Mouse (Mus musculus) neural tube, embryonic 13.5 days (tissue): ENCODE results near the gene Wdfy3. TPM values are rescaled to one million over a fixed set of nuclear protein-coding genes. Genes with fewer than 3 reads are reported as not detected.
"Not testable (repeated sequence)": the region's sequence is repeated elsewhere in the genome, so short reads cannot be mapped to it uniquely, and the experiment has no call there.

Experiments
- ATAC-seq: fragments of 200-750 bp; cut with Nextera tagmentation; 2 replicates; pipeline ENCODE4 v1.8.0; 2017; ENCODE audit warnings: low read depth, mild to moderate bottlenecking, moderate TSS enrichment, moderate library complexity
- H3K27ac ChIP-seq: fragments of 300-500 bp; sonication (generic); replicated peaks from 2 replicates; pipeline ENCODE4 v1.5.1; 2015; ENCODE audit warnings: moderate library complexity, mild to moderate bottlenecking, inconsistent platforms
- H3K27me3 ChIP-seq: fragments of 300-500 bp; sonication (generic); 2 replicates; pipeline ENCODE4 v1.6.1; 2015; ENCODE audit warnings: mild to moderate bottlenecking, inconsistent platforms
- H3K36me3 ChIP-seq: fragments of 300-500 bp; sonication (generic); 2 replicates; pipeline ENCODE4 v1.6.1; 2015; ENCODE audit warnings: mild to moderate bottlenecking, inconsistent platforms
- H3K4me1 ChIP-seq: fragments of 300-500 bp; sonication (generic); replicated peaks from 2 replicates; pipeline ENCODE4 v1.6.1; 2015; ENCODE audit warnings: inconsistent platforms
- H3K4me2 ChIP-seq: fragments of 300-500 bp; sonication (generic); 2 replicates; pipeline ENCODE4 v1.6.1; 2015; ENCODE audit warnings: inconsistent platforms, mild to moderate bottlenecking, moderate library complexity
- H3K4me3 ChIP-seq: fragments of 300-500 bp; sonication (generic); 2 replicates; pipeline ENCODE4 v1.5.1; 2015; ENCODE audit warnings: mild to moderate bottlenecking, inconsistent platforms
- H3K9ac ChIP-seq: fragments of 300-500 bp; sonication (generic); 2 replicates; pipeline ENCODE4 v1.6.1; 2015; ENCODE audit warnings: moderate library complexity, mild to moderate bottlenecking, inconsistent platforms
- H3K9me3 ChIP-seq: fragments of 300-500 bp; sonication (generic); 2 replicates; pipeline ENCODE4 v1.6.1; 2016; ENCODE audit warnings: inconsistent platforms
- WGBS: fragments of 180-500 bp; shearing (Covaris S2); methylation state at CpG from one replicate; pipeline ENCODE4 v1.1.7; 2015; 5-methylcytosine and 5-hydroxymethylcytosine counted together
- polyA plus RNA-seq: library from polyadenylated mRNA; unstranded; fragments of >200 nt; fragmentation: Nextera tagmentation; extraction: Ambion mirVana; gene quantifications from 2 replicates; pipeline ENCODE4 v1.2.1, GENCODE M21; 2015

Gene Wdfy3
- polyA plus RNA-seq, 1 experiment from 2014 or later = 27.0 TPM

GRCm38 (mm10) chr5:101926311-101926710 is 143.4 kb downstream of the Wdfy3 start:
- Histone ChIP-seq H3K4me3 (no peak overlapping the region), H3K36me3 (peaks cover 84% of the 10 kb centered on the region)
- WGBS = 92% methylated on average over 8 of the region's 8 CpGs

DNA sequence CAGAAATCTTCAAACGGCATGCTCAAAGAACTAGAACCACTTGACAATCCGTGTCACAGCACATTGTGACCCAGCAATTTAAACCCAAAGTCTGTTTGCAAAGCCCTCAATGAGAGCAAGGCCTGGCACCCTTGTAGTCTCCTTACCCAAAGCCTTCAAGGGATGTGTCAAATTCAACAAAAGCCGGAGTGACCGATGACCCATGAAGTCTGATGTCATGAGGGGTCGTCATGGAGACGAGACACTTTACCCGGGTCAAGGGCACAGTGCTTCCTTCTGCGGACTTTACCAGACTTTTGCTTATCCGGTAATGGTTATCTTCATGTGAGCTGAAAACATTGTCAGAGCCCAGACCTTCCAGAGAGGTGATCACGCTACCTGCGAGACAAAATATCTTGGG is 146.0 kb downstream of the Wdfy3 start:
- Histone ChIP-seq H3K9me3 (no peaks in the 10 kb centered on the region), H3K4me1 (no peaks in the 10 kb centered on the region), H3K9ac (no peak overlapping the region), H3K27me3 (no peaks in the 10 kb centered on the region), H3K36me3 (peaks cover 91% of the 10 kb centered on the region), H3K4me2 (no peak overlapping the region), H3K4me3 (no peak overlapping the region), H3K27ac (no peak overlapping the region)
- no peak for ATAC-seq
- WGBS = 39% methylated on average over 11 of the region's 11 CpGs

More at GRCm38 (mm10) chr5:101926311-101926710, 143.4 kb downstream of the Wdfy3 start:
- Histone ChIP-seq H3K27ac (no peak overlapping the region), H3K4me1 (no peaks in the 10 kb centered on the region), H3K9me3 (no peaks in the 10 kb centered on the region), H3K9ac (no peak overlapping the region), H3K4me2 (no peak overlapping the region), H3K27me3 (no peaks in the 10 kb centered on the region)
- no peak for ATAC-seq

- no peak for ATAC-seq
- H3K36me3 ChIP-seq = peaks cover 89% of the 10 kb centered on the region
- no peak overlapping the region for H3K4me2 ChIP-seq
- no peak overlapping the region for H3K9ac ChIP-seq
- 94% methylated on average over 5 of the region's 5 CpGs for WGBS
- no peaks in the 10 kb centered on the region for H3K4me1 ChIP-seq
- H3K27me3 ChIP-seq = no peaks in the 10 kb centered on the region
- no peak overlapping the region for H3K4me3 ChIP-seq
- H3K9me3 ChIP-seq = no peaks in the 10 kb centered on the region
- H3K27ac ChIP-seq = no peak overlapping the region
Observed at GRCm38 (mm10) chr5:101919559-101919958, 150.2 kb downstream of the Wdfy3 start.

DNA sequence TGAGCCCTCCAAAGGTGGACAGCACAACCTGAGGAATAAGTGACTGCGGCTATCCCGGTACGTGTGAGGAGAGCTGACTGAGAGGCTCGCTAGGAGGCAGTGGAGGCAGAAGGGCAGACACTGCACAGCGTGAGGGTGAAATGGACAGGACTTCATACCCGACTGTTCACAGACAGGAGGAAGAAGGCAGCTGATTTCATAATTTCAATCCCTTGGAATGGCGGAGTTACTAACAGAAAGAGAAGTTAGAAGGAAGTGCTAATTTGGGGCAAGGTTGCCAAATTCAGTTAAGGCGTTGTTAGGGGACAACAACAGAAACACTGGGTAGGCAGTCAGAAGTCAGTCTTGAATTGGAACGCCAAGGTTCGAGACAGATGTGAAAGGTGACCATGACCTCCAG is 160.3 kb downstream of the Wdfy3 start:
- Histone ChIP-seq H3K9me3 (no peaks in the 10 kb centered on the region), H3K9ac (no peak overlapping the region), H3K27ac (no peak overlapping the region), H3K4me1 (no peaks in the 10 kb centered on the region), H3K36me3 (peaks cover 90% of the 10 kb centered on the region), H3K27me3 (no peaks in the 10 kb centered on the region), H3K4me2 (no peak overlapping the region), H3K4me3 (no peak overlapping the region)
- no peak for ATAC-seq
- WGBS = 92% methylated on average over 10 of the region's 10 CpGs

DNA sequence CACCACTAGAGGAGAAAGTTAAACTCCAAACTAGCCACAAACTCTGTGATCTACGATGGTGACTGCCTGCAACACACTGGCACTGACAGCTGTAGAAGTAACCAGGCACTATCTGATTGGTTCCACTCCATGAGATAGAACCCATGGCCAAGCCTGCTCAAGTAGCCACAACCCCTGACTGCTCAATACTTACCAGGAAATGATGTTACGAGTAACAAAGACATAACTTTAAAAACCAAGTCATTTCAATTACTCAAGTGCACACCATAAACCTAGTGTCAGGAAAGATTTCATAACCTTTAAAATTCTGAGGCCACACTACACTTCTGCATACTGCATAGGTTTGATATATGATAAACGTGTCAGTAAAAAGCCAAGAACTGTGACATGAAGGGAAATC is 164.1 kb downstream of the Wdfy3 start:
- Histone ChIP-seq H3K4me3 (no peak overlapping the region), H3K9ac (no peak overlapping the region), H3K27ac (no peak overlapping the region), H3K4me2 (no peak overlapping the region), H3K36me3 (peaks cover 92% of the 10 kb centered on the region), H3K4me1 (no peaks in the 10 kb centered on the region), H3K9me3 (no peaks in the 10 kb centered on the region), H3K27me3 (no peaks in the 10 kb centered on the region)
- no peak for ATAC-seq
- WGBS = 96% methylated on average over 3 of the region's 3 CpGs

DNA sequence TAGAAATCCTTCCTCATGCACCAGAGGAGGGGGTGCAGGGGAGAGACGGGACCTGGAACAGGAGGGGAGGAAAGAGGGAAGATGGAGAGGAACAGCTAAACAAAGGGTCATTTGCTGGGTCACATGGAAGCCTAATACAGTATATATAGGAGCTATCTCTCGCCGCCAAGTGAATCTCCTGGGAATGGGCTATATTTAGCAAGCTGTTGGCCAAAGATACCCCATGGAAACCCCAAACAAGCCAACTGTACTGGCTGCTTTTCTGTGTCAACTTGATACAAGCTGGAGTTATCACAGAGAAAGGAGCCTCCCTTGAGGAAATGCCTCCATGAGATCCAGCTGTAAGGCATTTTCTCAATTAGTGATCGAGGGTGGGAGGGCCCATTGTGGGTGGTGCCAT is 164.9 kb downstream of the Wdfy3 start:
- not testable (repeated sequence) for H3K27ac ChIP-seq, H3K27me3 ChIP-seq, H3K9ac ChIP-seq, H3K9me3 ChIP-seq, H3K4me3 ChIP-seq, ATAC-seq, H3K4me2 ChIP-seq, H3K4me1 ChIP-seq
- 85% methylated on average over 4 of the region's 4 CpGs for WGBS
- H3K36me3 ChIP-seq = peaks cover 93% of the 10 kb centered on the region

- no peak for ATAC-seq
- no peak overlapping the region for H3K4me3 ChIP-seq
- H3K9me3 ChIP-seq = no peaks in the 10 kb centered on the region
- no peak overlapping the region for H3K4me2 ChIP-seq
- H3K9ac ChIP-seq = no peak overlapping the region
- 97% methylated on average over 1 of the region's 1 CpGs for WGBS
- H3K36me3 ChIP-seq = peaks cover 90% of the 10 kb centered on the region
- H3K27me3 ChIP-seq = no peaks in the 10 kb centered on the region
- H3K4me1 ChIP-seq = no peaks in the 10 kb centered on the region
- no peak overlapping the region for H3K27ac ChIP-seq
Observed at GRCm38 (mm10) chr5:101902686-101903085, 167.0 kb downstream of the Wdfy3 start.

GRCm38 (mm10) chr5:101899981-101900380 is 169.7 kb downstream of the Wdfy3 start:
- no peaks in the 10 kb centered on the region for H3K27me3 ChIP-seq
- H3K9me3 ChIP-seq = no peaks in the 10 kb centered on the region
- H3K9ac ChIP-seq = no peak overlapping the region
- 96% methylated on average over 15 of the region's 15 CpGs for WGBS
- H3K36me3 ChIP-seq = peaks cover 91% of the 10 kb centered on the region
- H3K27ac ChIP-seq = no peak overlapping the region
- H3K4me2 ChIP-seq = no peak overlapping the region
- ATAC-seq = no peak
- no peak overlapping the region for H3K4me3 ChIP-seq
- H3K4me1 ChIP-seq = no peaks in the 10 kb centered on the region

DNA sequence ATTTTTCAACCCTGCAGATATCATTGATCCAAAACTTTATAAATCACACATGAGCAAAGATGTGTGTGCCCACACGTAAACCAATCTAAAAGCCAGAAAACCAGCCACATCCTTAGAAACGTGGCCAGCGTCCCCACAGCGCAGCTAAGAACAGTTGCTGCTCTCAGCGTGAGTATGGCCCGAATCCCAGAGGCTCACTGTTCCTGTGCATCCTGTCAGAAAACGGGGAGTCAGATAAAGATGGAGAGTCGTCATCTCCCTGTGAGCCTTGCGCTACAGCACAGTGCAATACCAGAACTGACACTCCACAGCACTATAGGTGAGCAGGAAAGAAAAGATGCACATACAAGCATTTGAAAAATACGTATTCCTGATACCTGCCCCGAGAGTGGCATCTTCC is 172.9 kb downstream of the Wdfy3 start:
- Histone ChIP-seq H3K36me3 (peaks cover 92% of the 10 kb centered on the region), H3K9me3 (no peaks in the 10 kb centered on the region), H3K27me3 (no peaks in the 10 kb centered on the region), H3K4me3 (no peak overlapping the region), H3K4me2 (no peak overlapping the region), H3K27ac (no peak overlapping the region), H3K4me1 (no peaks in the 10 kb centered on the region), H3K9ac (no peak overlapping the region)
- ATAC-seq = no peak
- WGBS = 94% methylated on average over 11 of the region's 11 CpGs

DNA sequence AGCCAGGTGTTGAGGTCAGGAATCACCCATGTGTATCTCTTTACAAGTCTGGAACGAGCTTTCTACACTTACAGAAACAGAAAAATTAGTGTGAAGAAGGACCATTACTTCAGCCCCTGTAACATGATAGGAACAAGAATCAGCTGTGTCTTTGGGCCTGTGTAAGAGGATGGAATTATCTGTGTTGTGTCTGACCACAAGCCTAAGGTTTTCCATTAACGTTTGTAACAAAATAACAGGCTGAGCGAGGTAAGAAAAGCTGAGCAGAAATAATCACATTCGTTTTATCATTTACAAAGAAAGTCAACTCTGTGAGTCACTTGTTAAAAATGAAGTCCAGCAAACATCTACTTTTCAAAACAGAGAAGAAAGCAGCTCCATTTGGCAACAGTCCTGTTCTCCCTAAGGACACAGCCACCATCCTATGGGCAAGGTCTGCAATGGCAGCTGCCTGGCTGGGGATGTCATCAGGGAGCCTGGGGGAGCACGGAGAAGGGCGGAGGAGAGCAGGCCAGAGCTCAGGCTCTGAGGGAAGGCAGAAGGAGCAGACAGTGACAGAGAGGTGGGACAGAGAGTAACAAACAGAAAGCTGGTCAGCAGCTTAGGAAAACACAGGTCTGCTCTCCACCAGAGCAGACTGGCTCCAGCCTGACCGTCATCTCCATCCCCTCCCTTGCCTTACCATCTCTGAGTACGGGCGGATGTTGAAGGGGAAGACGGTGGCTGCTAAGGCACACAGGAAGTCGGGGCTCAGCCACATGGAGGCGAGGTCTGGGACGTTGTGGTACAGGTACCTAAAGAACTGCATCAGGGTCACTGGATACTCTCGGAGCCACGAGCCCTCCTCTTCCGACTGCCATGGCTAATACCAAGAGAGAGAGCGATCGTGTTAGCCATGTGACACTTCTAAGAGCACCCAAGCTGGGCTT is 173.7 kb downstream of the Wdfy3 start:
- Histone ChIP-seq H3K4me3 (no peak overlapping the region), H3K27ac (no peak overlapping the region), H3K27me3 (no peaks in the 10 kb centered on the region), H3K4me1 (no peaks in the 10 kb centered on the region), H3K9me3 (no peaks in the 10 kb centered on the region), H3K36me3 (peaks cover 90% of the 10 kb centered on the region), H3K9ac (no peak overlapping the region), H3K4me2 (no peak overlapping the region)
- WGBS = 92% methylated on average over 18 of the region's 18 CpGs
- no peak for ATAC-seq

DNA sequence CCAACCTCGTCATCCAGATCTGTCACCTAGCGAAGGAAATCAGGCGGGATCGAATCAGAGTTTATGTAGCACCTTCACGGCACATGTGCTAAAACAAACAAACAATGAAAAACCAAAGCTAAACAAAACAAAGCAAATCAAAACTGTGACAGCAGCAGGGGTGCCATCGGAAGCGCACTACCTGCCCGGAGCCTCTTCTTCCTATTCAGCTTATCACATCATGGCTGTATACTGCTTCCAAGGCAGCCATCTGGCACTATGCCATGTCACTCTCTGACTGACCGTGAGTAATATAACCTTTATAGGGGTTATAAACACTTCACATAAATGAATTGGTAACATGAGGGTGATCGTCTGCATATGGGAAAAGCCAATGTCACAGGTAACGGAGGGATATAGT is 174.6 kb downstream of the Wdfy3 start:
- 80% methylated on average over 11 of the region's 11 CpGs for WGBS
- Histone ChIP-seq H3K36me3 (peaks cover 90% of the 10 kb centered on the region), H3K27ac (no peak overlapping the region), H3K9ac (no peak overlapping the region), H3K27me3 (no peaks in the 10 kb centered on the region), H3K4me3 (no peak overlapping the region), H3K4me2 (no peak overlapping the region), H3K9me3 (no peaks in the 10 kb centered on the region), H3K4me1 (no peaks in the 10 kb centered on the region)
- ATAC-seq = no peak

DNA sequence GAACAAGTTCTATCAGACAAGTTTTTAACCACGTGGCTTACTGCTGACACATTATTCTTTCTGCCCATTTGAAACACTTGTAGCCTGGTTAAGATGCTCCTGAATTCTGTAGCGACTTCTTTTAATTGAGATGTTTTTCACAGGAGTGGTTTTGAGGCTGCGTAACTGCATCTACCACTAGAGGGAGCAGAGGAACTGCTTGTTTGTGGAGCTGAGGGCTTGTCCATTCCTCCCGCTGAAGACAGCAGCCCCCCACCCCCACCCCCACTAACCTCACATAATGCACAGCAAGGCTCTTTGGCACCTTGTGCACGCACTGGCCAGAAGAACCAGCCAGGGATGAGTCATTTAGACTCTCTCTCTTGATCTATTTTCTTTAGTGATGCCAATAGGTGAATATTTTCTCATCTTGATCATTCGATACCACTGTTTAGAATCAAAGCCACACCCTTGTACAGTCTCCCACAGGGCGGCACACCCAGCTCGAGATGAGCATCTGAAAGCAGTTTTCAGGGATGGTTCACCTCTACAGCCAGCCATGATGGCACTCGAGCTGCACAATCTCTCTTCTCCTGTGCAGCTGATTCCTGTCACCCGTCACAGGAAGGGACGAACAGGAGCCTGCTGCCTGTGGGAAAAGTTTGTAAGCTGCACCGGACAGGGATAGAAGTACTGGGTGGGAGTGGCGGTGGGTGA is 175.8 kb downstream of the Wdfy3 start:
- 76% methylated on average over 13 of the region's 13 CpGs for WGBS

More for the DNA sequence above, 175.8 kb downstream of the Wdfy3 start:
- Histone ChIP-seq H3K4me1 (no peaks in the 10 kb centered on the region), H3K36me3 (peaks cover 90% of the 10 kb centered on the region), H3K27me3 (no peaks in the 10 kb centered on the region), H3K4me3 (no peak overlapping the region), H3K4me2 (no peak overlapping the region), H3K9me3 (no peaks in the 10 kb centered on the region), H3K27ac (no peak overlapping the region), H3K9ac (no peak overlapping the region)
- ATAC-seq = no peak
